In the genomic region with DNA sequence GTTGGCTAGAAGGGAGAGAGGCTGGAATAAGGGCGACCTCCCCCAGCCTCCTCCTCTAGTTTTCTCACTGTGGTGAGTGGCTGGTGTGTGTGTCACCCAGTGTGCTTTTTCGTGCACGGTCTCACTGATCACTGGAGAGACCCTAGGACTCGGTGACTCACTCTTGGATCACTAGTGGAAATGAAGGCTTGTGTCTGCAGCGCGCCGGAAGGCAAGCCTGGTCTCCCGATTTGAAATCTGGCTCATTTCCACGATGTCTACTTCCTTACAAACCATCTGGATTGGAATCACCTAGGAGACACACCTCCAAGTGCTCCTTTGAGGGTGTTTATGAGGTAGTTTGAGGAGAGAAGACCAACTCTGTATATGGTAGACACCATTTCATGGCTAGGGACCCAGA, we compare ENCODE assay signal across 22 mouse cellular contexts. TPM values are rescaled to one million over a fixed set of nuclear protein-coding genes. Genes with fewer than 3 reads are reported as not detected.
"Had no signal": no experiment of that assay in that cellular context is flagged by ENCODE, and none has a peak within 500 bp of the region (broad histone marks: within the 10 kb centered on the region; RNA-seq: fewer than 3 reads in every experiment).

No protein-coding gene starts in this region.

- H3K4me3 ChIP-seq: lung, embryonic 15.5 days; megakaryocyte, embryonic 14.5 days; midbrain, embryonic 13.5 days; midbrain, embryonic 15.5 days; neural tube, embryonic 12.5 days had no signal

- H3K4me1 ChIP-seq: megakaryocyte, embryonic 14.5 days had no signal

- H3K27me3 ChIP-seq: lung, embryonic 15.5 days; midbrain, embryonic 13.5 days; neural tube, embryonic 12.5 days had no signal

- H3K9me3 ChIP-seq: lung, embryonic 15.5 days; megakaryocyte, embryonic 14.5 days; midbrain, embryonic 13.5 days; midbrain, embryonic 15.5 days; neural tube, embryonic 12.5 days had no signal

- H3K4me2 ChIP-seq: lung, embryonic 15.5 days; midbrain, embryonic 11.5 days; midbrain, embryonic 13.5 days; midbrain, embryonic 15.5 days; neural tube, embryonic 12.5 days had no signal

- DNase-seq: liver, postnatal 0 days; lung, adult 2 months; lung, postnatal 14 days; lung, postnatal 36 days; right cerebral cortex, postnatal 14 days; spleen, adult 18-20 months; thymus, adult 18-20 months; thymus, postnatal 14 days; thymus, postnatal 36 days had no signal

- ATAC-seq: liver, postnatal 0 days; midbrain, embryonic 13.5 days; midbrain, embryonic 15.5 days had no signal

- H3K36me3 ChIP-seq: lung, embryonic 15.5 days; midbrain, embryonic 13.5 days; midbrain, embryonic 15.5 days; neural tube, embryonic 12.5 days had no signal

- H3K9ac ChIP-seq: liver, postnatal 0 days; lung, embryonic 15.5 days; midbrain, embryonic 13.5 days; midbrain, embryonic 15.5 days; neural tube, embryonic 12.5 days had no signal

- H3K27ac ChIP-seq: lung, embryonic 15.5 days; macrophage; midbrain, embryonic 15.5 days; neural tube, embryonic 12.5 days had no signal

RNA-seq across cellular contexts. Expression of a gene that starts 9.9 kb away (rescaled TPM):
- total RNA-seq: megakaryocyte progenitor cell, adult 5-6 weeks; monocyte, adult 5-6 weeks; neutrophil, adult 5-6 weeks had no signal
- polyA plus RNA-seq: macrophage had no signal

RNA-seq across cellular contexts. Expression of a gene that starts 10.6 kb away (rescaled TPM):
- total RNA-seq: megakaryocyte progenitor cell, adult 5-6 weeks; monocyte, adult 5-6 weeks; neutrophil, adult 5-6 weeks had no signal
- polyA plus RNA-seq: liver, postnatal 0 days; lung, embryonic 15.5 days; lung, postnatal 0 days; macrophage; midbrain, postnatal 0 days; neural tube, embryonic 14.5 days had no signal

RNA-seq across cellular contexts. Expression of a gene that starts 22.3 kb away (rescaled TPM):
- total RNA-seq: megakaryocyte progenitor cell, adult 5-6 weeks; monocyte, adult 5-6 weeks; neutrophil, adult 5-6 weeks had no signal
- polyA plus RNA-seq: liver, postnatal 0 days; macrophage had no signal

RNA-seq across cellular contexts. Expression of a gene that starts 28.7 kb away (rescaled TPM):
- total RNA-seq: megakaryocyte progenitor cell, adult 5-6 weeks; midbrain, postnatal 0 days; monocyte, adult 5-6 weeks; neutrophil, adult 5-6 weeks had no signal
- polyA plus RNA-seq: lung, embryonic 15.5 days; lung, postnatal 0 days; macrophage had no signal
